Mouse (Mus musculus) mouse embryonic stem cell (cell line): ENCODE results near the gene Timm44.

Experiments
- in situ Hi-C, 2 experiments: fragments of 300-500 bp; cut with MboI; formaldehyde crosslinking; loops; 1 replicate in 1 of 2; 3 replicates in 1 of 2; pipeline ENCODE4 v1.14.3; 2019 to 2020; ENCODE audit warnings: low sequenced_read_pairs in 2 of 2, low pct_unique_long_range_greater_than_20kb in 1 of 2, mixed read lengths in 1 of 2; ENCODE audit not compliant: unreplicated experiment in 1 of 2

Timm44 gene

GRCm38 (mm10) chr8:4213210-4214005 lies 62.3 kb downstream of the Timm44 start:
- in situ Hi-C loops, result no loop called here

GRCm38 (mm10) chr8:4212809-4213209 lies 62.9 kb downstream of the Timm44 start:
- in situ Hi-C loops, result no loop called here

- in situ Hi-C loops, result no loop called here
Observed at GRCm38 (mm10) chr8:4211097-4211496, 64.6 kb downstream of the Timm44 start.
